Mouse (Mus musculus): ENCODE results near the gene Errfi1.

GRCm38 (mm10) chr4:150862626-150863375, 9.1 kb downstream of the Errfi1 start:
- TF ChIP-seq CTCF (IDR thresholded peaks at IDR 0.05; ENCODE audit: control insufficient read depth, insufficient read depth, low read length) (no peak), POLR2A (IDR thresholded peaks at IDR 0.05; ENCODE audit: borderline replicate concordance, control insufficient read depth, low read depth, low read length) (no peak)
